Mouse (Mus musculus): ENCODE measurements around the gene Pgam1. TPM values are rescaled to one million over a fixed set of nuclear protein-coding genes. Genes with fewer than 3 reads are reported as not detected.
A peak's percentile ranks its signal among the peaks of the same experiment; 100 is the strongest.

Pgam1 gene
- polyA plus RNA-seq, 1 experiment from 2014 or later = 805 TPM

GRCm38 (mm10) chr19:41901696-41902095, 10.0 kb upstream of the Pgam1 start:
- ATAC-seq (ENCODE audit: insufficient number of reproducible peaks, insufficient read depth, low FRiP score, low read depth) = no peak
- Histone ChIP-seq H3K9me3 (ENCODE audit: control insufficient read depth, low read length) (no peaks in the 10 kb centered on the region), H3K4me3 (ENCODE audit: control insufficient read depth in 1 of 2, insufficient read depth in 1 of 2, low read depth in 1 of 2, low read length in 2 of 2) (no peak overlapping the region), H3K27ac (replicated peaks in 1 of 2; ENCODE audit: control insufficient read depth in 1 of 2, insufficient read depth in 1 of 2, low read depth in 2 of 2, low read length in 2 of 2) (peak overlapping the region; percentile 50 to 69), H3K27me3 (ENCODE audit: control insufficient read depth, insufficient read depth, low read length) (no peaks in the 10 kb centered on the region), H3K9ac (ENCODE audit: low read length) (no peak overlapping the region; the same call in 1 of the 2 replicates), H3K4me2 (ENCODE audit: low read length) (no peak overlapping the region), H3K4me1 (ENCODE audit: control insufficient read depth in 2 of 2, insufficient read depth in 2 of 2, low read length in 2 of 2) (peaks cover 6 to 14% of the 10 kb centered on the region in 2 experiments), H3K36me3 (ENCODE audit: control insufficient read depth, insufficient read depth, low read length) (no peaks in the 10 kb centered on the region)
- 6% methylated on average over 2 of the region's 2 CpGs for WGBS

DNA sequence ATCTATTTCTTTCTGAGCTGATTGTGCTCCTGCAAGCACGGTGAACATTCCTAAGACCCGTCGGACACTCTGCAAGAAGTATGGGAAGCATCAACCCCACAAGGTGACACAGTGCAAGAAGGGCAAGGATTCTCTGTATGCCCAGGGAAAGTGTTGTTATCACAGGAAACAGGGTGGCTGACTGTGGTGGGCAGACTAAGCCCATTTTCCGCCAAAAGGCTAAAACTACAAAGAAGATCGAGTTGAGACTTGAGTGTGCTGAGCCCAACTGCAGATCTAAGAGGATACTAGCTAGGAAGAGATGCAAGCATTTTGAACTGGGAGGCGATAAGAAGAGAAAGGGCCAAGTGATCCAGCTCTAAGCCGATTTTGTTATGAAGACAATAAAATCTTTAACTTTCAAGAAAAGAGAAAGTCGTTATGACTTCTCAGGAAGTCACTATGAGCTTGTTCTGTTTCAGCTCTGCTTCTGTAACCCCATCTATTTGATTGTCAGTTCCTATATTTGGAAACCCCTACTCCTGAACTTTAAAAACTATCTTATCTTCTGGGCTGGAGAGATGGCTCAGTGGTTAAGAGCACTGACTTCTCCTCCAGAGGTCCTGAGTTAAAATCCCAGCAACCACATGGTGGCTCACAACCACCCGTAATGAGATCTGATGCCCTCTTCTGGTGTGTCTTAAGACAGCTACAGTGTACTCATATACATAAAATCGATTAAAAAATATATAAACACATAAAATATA, 8.7 kb upstream of the Pgam1 start:
- no peaks in the 10 kb centered on the region for H3K27me3 ChIP-seq (ENCODE audit: control insufficient read depth, insufficient read depth, low read length)
- no peaks in the 10 kb centered on the region for H3K9me3 ChIP-seq (ENCODE audit: control insufficient read depth, low read length)
- H3K4me1 ChIP-seq (ENCODE audit: control insufficient read depth in 2 of 2, insufficient read depth in 2 of 2, low read length in 2 of 2) = peaks cover 12 to 22% of the 10 kb centered on the region in 2 experiments
- H3K9ac ChIP-seq (ENCODE audit: low read length) = no peak overlapping the region
- H3K4me2 ChIP-seq (ENCODE audit: low read length) = no peak overlapping the region
- no peak overlapping the region for H3K4me3 ChIP-seq (ENCODE audit: control insufficient read depth in 1 of 2, insufficient read depth in 1 of 2, low read depth in 1 of 2, low read length in 2 of 2)
- no peaks in the 10 kb centered on the region for H3K36me3 ChIP-seq (ENCODE audit: control insufficient read depth, insufficient read depth, low read length)
- 63% methylated on average over 10 of the region's 10 CpGs for WGBS
- ATAC-seq (ENCODE audit: insufficient number of reproducible peaks, insufficient read depth, low FRiP score, low read depth) = no peak
- no peak overlapping the region for H3K27ac ChIP-seq (replicated peaks in 1 of 2; ENCODE audit: control insufficient read depth in 1 of 2, insufficient read depth in 1 of 2, low read depth in 2 of 2, low read length in 2 of 2)

DNA sequence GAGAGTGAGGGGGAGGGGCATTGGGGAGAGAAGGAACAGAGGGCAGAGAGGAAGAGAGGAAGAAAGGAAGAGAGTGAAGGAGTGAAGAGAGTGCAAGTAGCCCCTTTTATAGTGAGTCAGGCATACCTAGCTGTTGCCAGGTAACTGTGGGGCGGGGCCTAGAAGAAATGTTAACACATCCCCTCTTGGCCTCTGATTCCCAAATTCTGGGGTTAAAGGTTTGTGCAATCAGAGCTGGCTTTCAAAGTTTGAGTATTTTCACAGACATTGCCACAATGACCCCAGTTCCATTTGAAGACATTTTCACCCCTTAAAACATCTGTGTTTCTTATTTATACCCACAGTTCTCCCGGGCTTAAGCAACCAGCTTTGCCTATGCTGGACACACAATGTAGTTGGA, 6.5 kb upstream of the Pgam1 start:
- H3K27me3 ChIP-seq (ENCODE audit: control insufficient read depth, insufficient read depth, low read length) = no peaks in the 10 kb centered on the region
- H3K27ac ChIP-seq (replicated peaks in 1 of 2; ENCODE audit: control insufficient read depth in 1 of 2, insufficient read depth in 1 of 2, low read depth in 2 of 2, low read length in 2 of 2) = no peak overlapping the region
- no peak overlapping the region for H3K9ac ChIP-seq (ENCODE audit: low read length)
- no peak overlapping the region for H3K4me2 ChIP-seq (ENCODE audit: low read length)
- no peak overlapping the region for H3K4me3 ChIP-seq (ENCODE audit: control insufficient read depth in 1 of 2, insufficient read depth in 1 of 2, low read depth in 1 of 2, low read length in 2 of 2)
- H3K9me3 ChIP-seq (ENCODE audit: control insufficient read depth, low read length) = no peaks in the 10 kb centered on the region
- H3K4me1 ChIP-seq (ENCODE audit: control insufficient read depth in 2 of 2, insufficient read depth in 2 of 2, low read length in 2 of 2) = peaks cover 12 to 22% of the 10 kb centered on the region in 2 experiments
- ATAC-seq (ENCODE audit: insufficient number of reproducible peaks, insufficient read depth, low FRiP score, low read depth) = no peak
- no peaks in the 10 kb centered on the region for H3K36me3 ChIP-seq (ENCODE audit: control insufficient read depth, insufficient read depth, low read length)
- 96% methylated on average over 2 of the region's 2 CpGs for WGBS

DNA sequence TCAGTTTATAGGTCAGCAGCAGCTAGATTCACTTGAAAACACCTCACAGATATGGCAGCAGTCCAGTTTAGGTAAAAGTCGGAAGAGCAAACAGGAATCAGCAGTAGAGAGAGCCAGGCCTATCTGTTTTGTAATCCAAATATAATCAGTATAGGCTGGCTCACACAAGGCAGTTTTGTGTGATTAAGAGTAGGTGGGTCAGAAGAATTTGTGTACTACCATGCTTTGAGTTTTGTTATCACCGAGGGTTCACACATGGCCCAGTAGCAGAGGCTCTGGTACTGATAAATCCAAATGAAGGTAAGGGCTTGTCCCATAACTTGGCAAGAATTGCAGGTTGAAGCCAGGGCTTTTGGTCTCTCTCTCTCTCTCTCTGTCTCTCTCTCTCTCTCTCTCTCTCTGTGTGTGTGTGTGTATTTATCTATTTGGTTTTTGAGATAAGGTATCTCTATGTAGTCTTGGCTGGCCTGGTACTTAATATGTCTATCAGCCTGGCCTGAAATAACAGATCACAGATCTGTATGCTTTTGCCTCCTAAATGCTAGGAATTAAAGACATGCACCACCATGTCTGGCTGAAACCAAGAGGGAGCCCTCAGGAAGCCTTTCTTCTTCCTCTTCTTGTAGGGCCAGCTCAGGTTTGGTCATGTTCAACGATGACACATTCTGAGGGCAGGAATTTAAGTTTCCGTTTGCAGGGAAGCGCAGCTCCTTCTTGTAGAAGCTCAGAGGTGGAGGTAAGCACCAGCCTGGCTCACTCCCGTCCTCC, 5.2 kb upstream of the Pgam1 start:
- Histone ChIP-seq H3K4me2 (ENCODE audit: low read length) (no peak overlapping the region), H3K9me3 (ENCODE audit: control insufficient read depth, low read length) (no peaks in the 10 kb centered on the region), H3K9ac (ENCODE audit: low read length) (no peak overlapping the region), H3K27ac (replicated peaks in 1 of 2; ENCODE audit: control insufficient read depth in 1 of 2, insufficient read depth in 1 of 2, low read depth in 2 of 2, low read length in 2 of 2) (no peak overlapping the region; a peak in 1 of 4 replicates), H3K27me3 (ENCODE audit: control insufficient read depth, insufficient read depth, low read length) (no peaks in the 10 kb centered on the region), H3K4me1 (ENCODE audit: control insufficient read depth in 2 of 2, insufficient read depth in 2 of 2, low read length in 2 of 2) (peaks cover 12 to 21% of the 10 kb centered on the region in 2 experiments), H3K36me3 (ENCODE audit: control insufficient read depth, insufficient read depth, low read length) (no peaks in the 10 kb centered on the region), H3K4me3 (ENCODE audit: control insufficient read depth in 1 of 2, insufficient read depth in 1 of 2, low read depth in 1 of 2, low read length in 2 of 2) (no peak overlapping the region)
- ATAC-seq (ENCODE audit: insufficient number of reproducible peaks, insufficient read depth, low FRiP score, low read depth) = no peak
- 28% methylated on average over 6 of the region's 6 CpGs for WGBS

GRCm38 (mm10) chr19:41907079-41907760, 4.5 kb upstream of the Pgam1 start:
- H3K9me3 ChIP-seq (ENCODE audit: control insufficient read depth, low read length) = no peaks in the 10 kb centered on the region
- no peaks in the 10 kb centered on the region for H3K36me3 ChIP-seq (ENCODE audit: control insufficient read depth, insufficient read depth, low read length)
- H3K4me3 ChIP-seq (ENCODE audit: control insufficient read depth in 1 of 2, insufficient read depth in 1 of 2, low read depth in 1 of 2, low read length in 2 of 2) = no peak overlapping the region
- H3K27me3 ChIP-seq (ENCODE audit: control insufficient read depth, insufficient read depth, low read length) = no peaks in the 10 kb centered on the region
- H3K4me1 ChIP-seq (ENCODE audit: control insufficient read depth in 2 of 2, insufficient read depth in 2 of 2, low read length in 2 of 2) = peaks cover 7 to 15% of the 10 kb centered on the region in 2 experiments
- no peak overlapping the region for H3K9ac ChIP-seq (ENCODE audit: low read length)
- ATAC-seq (ENCODE audit: insufficient number of reproducible peaks, insufficient read depth, low FRiP score, low read depth) = no peak
- WGBS = 32% methylated on average over 8 of the region's 8 CpGs
- H3K4me2 ChIP-seq (ENCODE audit: low read length) = no peak overlapping the region
- H3K27ac ChIP-seq (replicated peaks in 1 of 2; ENCODE audit: control insufficient read depth in 1 of 2, insufficient read depth in 1 of 2, low read depth in 2 of 2, low read length in 2 of 2) = no peak overlapping the region; a peak in 1 of 4 replicates

- peaks cover 4% of the 10 kb centered on the region for H3K36me3 ChIP-seq (ENCODE audit: control insufficient read depth, insufficient read depth, low read length)
- 78% methylated on average over 3 of the region's 3 CpGs for WGBS
- no peak for ATAC-seq (ENCODE audit: insufficient number of reproducible peaks, insufficient read depth, low FRiP score, low read depth)
- H3K27ac ChIP-seq (replicated peaks in 1 of 2; ENCODE audit: control insufficient read depth in 1 of 2, insufficient read depth in 1 of 2, low read depth in 2 of 2, low read length in 2 of 2) = no peak overlapping the region
- no peaks in the 10 kb centered on the region for H3K27me3 ChIP-seq (ENCODE audit: control insufficient read depth, insufficient read depth, low read length)
- H3K4me1 ChIP-seq (ENCODE audit: control insufficient read depth in 2 of 2, insufficient read depth in 2 of 2, low read length in 2 of 2) = peaks cover 9 to 20% of the 10 kb centered on the region in 2 experiments
- H3K4me3 ChIP-seq (ENCODE audit: control insufficient read depth in 1 of 2, insufficient read depth in 1 of 2, low read depth in 1 of 2, low read length in 2 of 2) = no peak overlapping the region
- no peak overlapping the region for H3K4me2 ChIP-seq (ENCODE audit: low read length)
- no peaks in the 10 kb centered on the region for H3K9me3 ChIP-seq (ENCODE audit: control insufficient read depth, low read length)
- no peak overlapping the region for H3K9ac ChIP-seq (ENCODE audit: low read length)
Observed at GRCm38 (mm10) chr19:41908736-41909135, 3.0 kb upstream of the Pgam1 start.

DNA sequence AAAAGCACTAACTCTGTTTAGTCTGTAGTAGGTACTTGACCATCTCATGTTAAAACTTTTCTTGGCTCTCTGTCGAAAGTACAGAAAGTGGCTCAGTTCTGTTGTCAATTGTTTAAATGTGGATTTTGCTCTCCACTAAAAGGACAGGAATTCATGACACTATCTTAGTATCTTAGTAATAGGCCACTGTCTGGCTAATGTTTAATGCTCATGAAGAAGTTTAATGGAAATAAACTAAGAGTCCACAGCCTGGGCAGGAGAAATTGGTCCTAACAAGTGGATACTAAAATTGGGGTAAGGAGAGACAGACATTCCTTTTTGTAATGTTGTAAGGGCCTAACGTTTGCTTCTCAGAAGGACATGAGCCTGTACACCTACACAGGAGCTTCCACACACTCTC, 1.3 kb upstream of the Pgam1 start:
- H3K36me3 ChIP-seq (ENCODE audit: control insufficient read depth, insufficient read depth, low read length) = peaks cover 15% of the 10 kb centered on the region
- no peak for ATAC-seq (ENCODE audit: insufficient number of reproducible peaks, insufficient read depth, low FRiP score, low read depth)
- no peaks in the 10 kb centered on the region for H3K9me3 ChIP-seq (ENCODE audit: control insufficient read depth, low read length)
- no peak overlapping the region for H3K27ac ChIP-seq (replicated peaks in 1 of 2; ENCODE audit: control insufficient read depth in 1 of 2, insufficient read depth in 1 of 2, low read depth in 2 of 2, low read length in 2 of 2)
- 90% methylated on average over 2 of the region's 2 CpGs for WGBS
- no peak overlapping the region for H3K4me3 ChIP-seq (ENCODE audit: control insufficient read depth in 1 of 2, insufficient read depth in 1 of 2, low read depth in 1 of 2, low read length in 2 of 2)
- H3K9ac ChIP-seq (ENCODE audit: low read length) = no peak overlapping the region
- H3K27me3 ChIP-seq (ENCODE audit: control insufficient read depth, insufficient read depth, low read length) = no peaks in the 10 kb centered on the region
- H3K4me2 ChIP-seq (ENCODE audit: low read length) = no peak overlapping the region
- peaks cover 11 to 28% of the 10 kb centered on the region in 2 experiments for H3K4me1 ChIP-seq (ENCODE audit: control insufficient read depth in 2 of 2, insufficient read depth in 2 of 2, low read length in 2 of 2)
